ENCODE assay signal across 11 mouse cellular contexts in genomic region chr5:24800416-24800815, GRCm38 (mm10). TPM values are rescaled to one million over a fixed set of nuclear protein-coding genes. Genes with fewer than 3 reads are reported as not detected.
DNase-seq lines count a peak whose midpoint lies in the region; ATAC-seq and TF ChIP-seq lines count a peak whose summit lies in the region.
"Had no signal": no experiment of that assay in that cellular context is flagged by ENCODE, and none has a peak within 500 bp of the region (broad histone marks: within the 10 kb centered on the region; RNA-seq: fewer than 3 reads in every experiment).

No protein-coding gene starts in this region.

- intact Hi-C loops in heart, postnatal 25 days (cut with DNase I), result loop anchor here (5.0 kb wide), 1 partner anchor 212 kb away; no protein-coding TSS in a partner anchor
- intact Hi-C loops in gastrocnemius, postnatal 14 days (cut with DNase I; ENCODE audit: low total_unique reads), result no loop called here

- DNase-seq in heart, postnatal 25 days (ENCODE audit: low spot score), result no peak
- DNase-seq in thymus, adult 2 months, result peak; percentile 23
- no peak for DNase-seq in thymus, adult 18-20 months
- DNase-seq in thymus, postnatal 4 days, result peak; percentile 63
- DNase-seq in gastrocnemius, postnatal 14 days, result no peak
- DNase-seq in layer of hippocampus, postnatal 36 days, result no peak
- DNase-seq: heart, postnatal 14 days had no signal

- no peak overlapping the region for H3K4me3 ChIP-seq in heart, embryonic 15.5 days
- no peak overlapping the region for H3K4me3 ChIP-seq in thymus, adult 2 months (ENCODE audit: control insufficient read depth, insufficient read depth, low read length)
- H3K4me3 ChIP-seq in embryonic fibroblast, embryonic 13.5 days (ENCODE audit: insufficient read depth, low read length), result no peak overlapping the region
- H3K4me3 ChIP-seq: erythroblast, embryonic 14.5 days had no signal

- H3K27ac ChIP-seq in heart, embryonic 15.5 days, result no peak overlapping the region
- H3K27ac ChIP-seq in thymus, adult 2 months (ENCODE audit: control insufficient read depth, insufficient read depth, low read length), result no peak overlapping the region
- H3K27ac ChIP-seq in embryonic fibroblast, embryonic 13.5 days (ENCODE audit: insufficient read depth, low read length), result no peak overlapping the region

- ATAC-seq in heart, embryonic 15.5 days (replicated peaks; ENCODE audit: insufficient number of reproducible peaks, insufficient read depth, low FRiP score, low read depth), result 0 out of 2 replicates have a peak, but pooled peaks have one; percentile 48

- TF ChIP-seq CTCF in thymus, adult 2 months (IDR thresholded peaks at IDR 0.05; ENCODE audit: borderline replicate concordance, control insufficient read depth, extremely low read depth, insufficient read depth, low read length, poor library complexity), result no peak
- TF ChIP-seq CTCF in embryonic fibroblast, embryonic 13.5 days (IDR thresholded peaks at IDR 0.05; ENCODE audit: borderline replicate concordance, insufficient read depth, low read length), result peak; percentile 34; the same call in 1 of the 2 replicates

- H3K27me3 ChIP-seq in heart, embryonic 15.5 days, result no peaks in the 10 kb centered on the region
- H3K27me3 ChIP-seq in thymus, adult 2 months (ENCODE audit: control insufficient read depth, insufficient read depth, low read length), result no peaks in the 10 kb centered on the region

- no peak overlapping the region for H3K4me2 ChIP-seq in heart, embryonic 15.5 days

- no peak overlapping the region for H3K9ac ChIP-seq in heart, embryonic 15.5 days

- H3K36me3 ChIP-seq in heart, embryonic 15.5 days, result peaks cover 22% of the 10 kb centered on the region
- H3K36me3 ChIP-seq in thymus, adult 2 months (ENCODE audit: control insufficient read depth, insufficient read depth, low read length), result peaks cover 21% of the 10 kb centered on the region

- no peak for TF ChIP-seq POLR2A in thymus, adult 2 months (IDR thresholded peaks at IDR 0.05; ENCODE audit: control insufficient read depth, extremely low read depth, insufficient read depth, low read length, poor library complexity)
- no peak for TF ChIP-seq POLR2A in embryonic fibroblast, embryonic 13.5 days (IDR thresholded peaks at IDR 0.05; ENCODE audit: low read depth, low read length)

- peaks cover 15% of the 10 kb centered on the region for H3K4me1 ChIP-seq in heart, embryonic 15.5 days (replicated peaks)
- H3K4me1 ChIP-seq in thymus, adult 2 months (replicated peaks; ENCODE audit: control insufficient read depth, insufficient read depth, low read length), result no peaks in the 10 kb centered on the region
- no peaks in the 10 kb centered on the region for H3K4me1 ChIP-seq in embryonic fibroblast, embryonic 13.5 days (ENCODE audit: control insufficient read depth, insufficient read depth, low read length)

- no peaks in the 10 kb centered on the region for H3K9me3 ChIP-seq in heart, embryonic 15.5 days (replicated peaks)

RNA-seq across cellular contexts. Expression of gene Rheb, which starts 42.0 kb away (rescaled TPM):
- 211 and 262 TPM in 2 replicates for polyA plus RNA-seq in heart, embryonic 15.5 days (2015; fragmentation: Nextera tagmentation; extraction: Ambion mirVana)
- total RNA-seq in heart, postnatal 25 days (2021), result 10 to 100 TPM; 75.5 to 82.9 TPM
- 23.1 and 26.2 TPM in 2 replicates for polyA plus RNA-seq in thymus, adult 2 months (2012; rRNA removed)
- polyA plus RNA-seq in embryonic fibroblast, embryonic 13.5 days (2011; ENCODE audit: insufficient read length, low read depth, missing spikeins), result 147 and 150 TPM in 2 replicates
- total RNA-seq in gastrocnemius, postnatal 14 days (2021), result 10 to 100 TPM; 55.8 to 56.5 TPM
- total RNA-seq in layer of hippocampus, postnatal 36 days (2021), result 100 to 1,000 TPM; 111 to 120 TPM

RNA-seq across cellular contexts. Expression of gene Crygn, which starts 42.6 kb away (rescaled TPM):
- 2.5 TPM in 1 of 2 replicates, not detected in the other for polyA plus RNA-seq in heart, embryonic 15.5 days (2015; fragmentation: Nextera tagmentation; extraction: Ambion mirVana)
- total RNA-seq in heart, postnatal 25 days (2021), result not detected
- polyA plus RNA-seq in thymus, adult 2 months (2012; rRNA removed), result 0.43 TPM in 1 of 2 replicates, not detected in the other
- polyA plus RNA-seq in embryonic fibroblast, embryonic 13.5 days (2011; ENCODE audit: insufficient read length, low read depth, missing spikeins), result not detected in 2 replicates
- 1 to 10 TPM in 1 of 2 experiments, not detected in 1; 1.7 TPM for total RNA-seq in gastrocnemius, postnatal 14 days (2021)
- total RNA-seq in layer of hippocampus, postnatal 36 days (2021), result under 1 TPM; 0.53 to 0.95 TPM
- total RNA-seq: left cerebral cortex, postnatal 14 days had no signal
- polyA plus RNA-seq: erythroblast, embryonic 14.5 days had no signal

Comparison
In these comparisons a context has a peak if more than half of its experiments do, and no peak if none do; other contexts are left out.
1. DNase-seq: peak in thymus, adult 2 months (single experiment) and thymus, postnatal 4 days (single experiment); none in heart, postnatal 25 days (single experiment), thymus, adult 18-20 months (0 of 2), gastrocnemius, postnatal 14 days (single experiment) and layer of hippocampus, postnatal 36 days (0 of 2).